Mouse (Mus musculus) embryonic facial prominence, embryonic 15.5 days (tissue): ENCODE measurements around the gene Add3. TPM values are rescaled to one million over a fixed set of nuclear protein-coding genes. Genes with fewer than 3 reads are reported as not detected.
A peak's percentile ranks its signal among the peaks of the same experiment; 100 is the strongest.

ENCODE experiments used
- ATAC-seq: fragments of 200-750 bp; cut with Nextera tagmentation; 2 replicates; pipeline ENCODE4 v1.8.0; 2017; ENCODE audit warnings: low read depth, moderate TSS enrichment; ENCODE audit not compliant: insufficient number of reproducible peaks, low FRiP score, low TSS enrichment
- H3K27ac ChIP-seq: fragments of 300-500 bp; sonication (generic); replicated peaks from 2 replicates; pipeline ENCODE4 v1.5.1; 2015; ENCODE audit warnings: mild to moderate bottlenecking, inconsistent platforms
- H3K27me3 ChIP-seq: fragments of 300-500 bp; sonication (generic); 2 replicates; pipeline ENCODE4 v1.6.1; 2015; ENCODE audit warnings: inconsistent platforms
- H3K36me3 ChIP-seq: fragments of 300-500 bp; sonication (generic); 2 replicates; pipeline ENCODE4 v1.6.1; 2015; ENCODE audit warnings: mild to moderate bottlenecking, inconsistent platforms
- H3K4me1 ChIP-seq: fragments of 300-500 bp; sonication (generic); 2 replicates; pipeline ENCODE4 v1.6.1; 2015; ENCODE audit warnings: inconsistent platforms
- H3K4me2 ChIP-seq: fragments of 300-500 bp; sonication (generic); replicated peaks from 2 replicates; pipeline ENCODE4 v1.6.1; 2015; ENCODE audit warnings: mild to moderate bottlenecking, inconsistent platforms
- H3K4me3 ChIP-seq: fragments of 300-500 bp; sonication (generic); replicated peaks from 2 replicates; pipeline ENCODE4 v1.5.1; 2015; ENCODE audit warnings: mild to moderate bottlenecking, inconsistent platforms
- H3K9ac ChIP-seq: fragments of 300-500 bp; sonication (generic); 2 replicates; pipeline ENCODE4 v1.6.1; 2015; ENCODE audit warnings: inconsistent platforms
- H3K9me3 ChIP-seq: fragments of 300-500 bp; sonication (generic); replicated peaks from 2 replicates; pipeline ENCODE4 v1.6.1; 2016; ENCODE audit warnings: inconsistent platforms
- WGBS: fragments of 180-500 bp; shearing (Covaris S2); methylation state at CpG from one replicate; pipeline ENCODE4 v1.1.7; 2015; 5-methylcytosine and 5-hydroxymethylcytosine counted together
- polyA plus RNA-seq: library from polyadenylated mRNA; unstranded; fragments of >200 nt; fragmentation: Nextera tagmentation; extraction: Ambion mirVana; gene quantifications from 2 replicates; pipeline ENCODE4 v1.2.1, GENCODE M21; 2015

Gene Add3
- polyA plus RNA-seq, 1 experiment from 2014 or later, result 79.4 TPM

DNA sequence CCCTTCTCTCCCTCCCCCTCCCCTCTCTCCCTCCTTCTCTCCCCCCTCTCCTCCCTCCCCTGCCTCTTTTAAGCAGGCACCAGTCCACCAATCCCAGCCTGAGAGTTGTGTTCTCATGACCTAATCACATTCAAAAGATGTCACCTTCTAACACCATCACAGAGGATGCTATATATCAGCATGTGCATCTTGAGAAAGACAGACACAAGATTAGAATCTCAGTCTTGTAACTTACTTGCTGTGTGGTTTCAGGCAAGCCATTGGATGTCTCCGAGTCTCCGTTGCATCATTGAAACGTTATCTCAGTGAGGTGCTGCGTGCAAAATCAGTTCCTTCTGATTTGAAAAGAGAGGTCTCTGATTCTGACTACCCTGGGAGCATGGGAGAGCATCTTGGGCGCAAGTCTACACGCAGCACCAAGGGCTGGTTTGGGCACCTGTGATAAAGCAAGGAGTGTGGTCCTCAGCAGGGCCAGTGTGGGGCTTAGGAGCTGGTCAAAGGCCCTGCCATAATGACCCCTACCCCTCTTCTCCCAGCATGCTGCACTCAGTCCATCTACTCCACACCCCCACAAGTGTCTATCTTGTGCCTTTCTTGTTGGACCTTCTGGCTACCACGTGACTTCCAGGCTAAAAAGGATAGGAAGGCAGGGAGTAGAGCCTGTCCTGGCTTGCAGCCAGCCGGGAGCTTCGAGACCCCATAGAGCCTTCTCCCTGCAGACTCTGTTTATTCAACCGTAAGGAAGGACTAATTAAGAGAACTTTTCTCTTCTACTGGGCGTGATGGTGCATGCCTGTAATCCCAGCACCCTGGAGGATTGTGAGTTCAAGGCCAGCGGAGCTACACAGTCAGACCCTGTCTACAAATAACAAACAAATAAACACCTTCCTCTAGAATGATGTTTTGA is 124.8 kb downstream of the Add3 start:
- ATAC-seq, result peak; percentile 52; the same call in 1 of the 2 replicates

DNA sequence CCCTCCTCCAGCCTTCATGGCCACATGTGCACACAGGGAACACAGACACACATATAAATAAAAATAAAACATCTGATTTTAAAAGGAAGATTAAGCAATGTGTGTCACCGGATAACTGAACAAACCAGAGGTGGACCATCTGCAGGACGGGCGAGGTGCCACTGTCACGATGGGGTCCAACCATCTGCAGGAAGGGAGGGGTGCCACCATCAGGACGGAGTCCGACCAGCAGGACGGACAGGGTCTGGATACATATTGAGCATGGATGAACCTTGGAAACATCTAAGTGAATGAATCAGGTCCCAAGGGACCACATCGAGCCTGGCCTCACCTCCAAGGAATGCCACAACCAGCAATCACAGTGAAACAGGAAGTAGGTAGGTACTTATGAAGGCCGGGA is 127.1 kb downstream of the Add3 start:
- no peaks in the 10 kb centered on the region for H3K36me3 ChIP-seq
- H3K27ac ChIP-seq, result no peak overlapping the region
- H3K9me3 ChIP-seq, result no peaks in the 10 kb centered on the region
- H3K27me3 ChIP-seq, result no peaks in the 10 kb centered on the region
- no peaks in the 10 kb centered on the region for H3K4me1 ChIP-seq
- ATAC-seq, result no peak
- no peak overlapping the region for H3K4me2 ChIP-seq
- H3K4me3 ChIP-seq, result no peak overlapping the region
- no peak overlapping the region for H3K9ac ChIP-seq
- 84% methylated on average over 9 of the region's 9 CpGs for WGBS

More for the DNA sequence above, 124.8 kb downstream of the Add3 start:
- Histone ChIP-seq H3K4me3 (no peak overlapping the region), H3K27ac (no peak overlapping the region), H3K27me3 (no peaks in the 10 kb centered on the region), H3K9me3 (no peaks in the 10 kb centered on the region), H3K4me2 (no peak overlapping the region), H3K36me3 (no peaks in the 10 kb centered on the region), H3K9ac (no peak overlapping the region), H3K4me1 (no peaks in the 10 kb centered on the region)
- WGBS, result 47% methylated on average over 12 of the region's 12 CpGs

DNA sequence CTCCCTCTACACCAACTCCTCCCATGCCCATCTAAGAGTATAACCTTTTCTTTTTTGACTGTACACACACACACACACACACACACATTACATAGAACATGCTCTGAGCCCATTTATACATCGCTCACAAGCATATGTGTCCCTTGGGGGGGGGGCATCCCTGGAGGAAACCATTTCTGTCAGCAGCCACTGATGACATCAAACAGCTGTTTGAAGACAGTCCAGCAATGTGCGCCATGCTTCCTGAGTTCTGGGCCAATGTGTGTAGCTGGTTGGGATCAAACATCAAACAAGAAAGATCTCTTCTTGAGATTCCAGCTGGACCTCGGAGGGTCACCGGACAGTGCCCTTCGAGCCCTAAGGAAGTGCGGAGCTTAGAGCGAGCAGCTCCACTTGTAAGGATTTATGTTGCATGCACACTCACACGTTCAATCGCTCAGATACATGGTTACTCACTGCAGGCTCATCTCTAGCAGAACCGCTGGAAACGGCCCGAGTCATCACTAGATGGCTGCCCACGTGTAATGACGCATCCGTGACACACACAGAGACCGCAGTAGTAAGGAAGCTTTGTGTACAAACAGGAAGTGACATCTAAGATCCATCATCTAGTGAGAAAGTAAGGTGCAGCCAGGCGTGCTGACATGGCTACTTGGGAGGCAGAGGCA is 132.9 kb downstream of the Add3 start:
- Histone ChIP-seq H3K4me2 (no peak overlapping the region), H3K27me3 (no peaks in the 10 kb centered on the region), H3K9me3 (no peaks in the 10 kb centered on the region), H3K9ac (no peak overlapping the region), H3K4me1 (no peaks in the 10 kb centered on the region), H3K4me3 (no peak overlapping the region), H3K36me3 (no peaks in the 10 kb centered on the region), H3K27ac (no peak overlapping the region)
- 83% methylated on average over 17 of the region's 17 CpGs for WGBS
- no peak for ATAC-seq

DNA sequence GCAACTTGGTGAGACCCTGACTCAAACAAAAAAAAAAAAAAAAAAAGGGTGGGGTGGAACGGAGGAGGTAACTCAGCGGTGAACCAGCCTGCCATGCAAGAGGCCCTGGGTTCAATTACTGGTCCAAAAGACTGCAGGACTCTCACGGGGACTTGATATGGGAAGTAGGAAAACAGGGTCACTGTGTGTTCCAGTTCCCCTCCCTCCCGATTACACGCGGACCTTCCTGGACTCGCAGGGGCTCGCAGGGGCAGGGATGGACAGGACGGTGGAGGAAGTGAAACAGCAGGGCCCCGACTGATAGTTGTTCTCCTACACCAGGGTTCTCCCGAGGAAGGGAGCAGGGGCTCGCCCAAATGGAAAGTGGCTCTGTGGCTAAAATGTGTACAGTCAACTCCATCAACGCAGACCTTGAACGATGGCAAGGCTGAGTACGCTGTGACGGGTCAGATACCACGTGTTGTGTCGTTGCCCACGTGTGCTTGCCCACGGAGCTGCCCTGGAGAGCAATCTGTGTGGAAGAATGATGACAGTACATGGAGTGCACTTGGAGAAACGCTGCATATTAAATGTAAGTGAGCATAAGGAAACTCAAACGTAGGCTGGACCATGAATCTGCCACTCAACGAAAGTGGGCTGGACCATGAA is 133.7 kb downstream of the Add3 start:
- WGBS, result 78% methylated on average over 23 of the region's 23 CpGs
- no peaks in the 10 kb centered on the region for H3K36me3 ChIP-seq
- no peak overlapping the region for H3K4me3 ChIP-seq
- no peak overlapping the region for H3K27ac ChIP-seq
- peaks cover under 1% of the 10 kb centered on the region; the same call in 1 of the 2 replicates for H3K4me1 ChIP-seq
- H3K27me3 ChIP-seq, result no peaks in the 10 kb centered on the region
- no peak overlapping the region for H3K9ac ChIP-seq
- no peaks in the 10 kb centered on the region for H3K9me3 ChIP-seq
- no peak for ATAC-seq
- H3K4me2 ChIP-seq, result no peak overlapping the region

DNA sequence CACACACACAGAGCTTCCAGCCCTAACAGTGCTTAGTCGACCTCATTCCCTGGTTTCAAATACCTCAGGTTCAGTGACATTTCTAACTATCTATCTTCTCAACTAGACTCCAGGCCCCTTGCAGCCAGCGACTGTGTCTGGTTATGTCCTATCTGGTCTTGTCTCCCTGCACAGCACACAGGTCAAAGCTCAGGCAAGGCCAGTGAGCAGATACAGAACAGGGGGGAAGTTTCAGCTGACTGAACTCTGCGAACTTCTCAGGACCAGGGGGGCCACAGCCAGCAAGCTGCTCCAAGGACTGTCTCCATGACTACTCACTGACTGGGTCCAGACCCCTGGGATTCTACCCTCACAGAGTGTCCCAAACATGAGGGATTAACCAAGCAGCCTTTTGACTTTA is 135.0 kb downstream of the Add3 start:
- no peak overlapping the region for H3K9ac ChIP-seq
- H3K9me3 ChIP-seq, result no peaks in the 10 kb centered on the region
- no peak for ATAC-seq
- H3K4me3 ChIP-seq, result no peak overlapping the region
- H3K4me2 ChIP-seq, result no peak overlapping the region
- peaks cover 3% of the 10 kb centered on the region; the same call in 1 of the 2 replicates for H3K4me1 ChIP-seq
- no peaks in the 10 kb centered on the region for H3K36me3 ChIP-seq
- 51% methylated on average over 3 of the region's 3 CpGs for WGBS
- H3K27me3 ChIP-seq, result no peaks in the 10 kb centered on the region
- H3K27ac ChIP-seq, result no peak overlapping the region

DNA sequence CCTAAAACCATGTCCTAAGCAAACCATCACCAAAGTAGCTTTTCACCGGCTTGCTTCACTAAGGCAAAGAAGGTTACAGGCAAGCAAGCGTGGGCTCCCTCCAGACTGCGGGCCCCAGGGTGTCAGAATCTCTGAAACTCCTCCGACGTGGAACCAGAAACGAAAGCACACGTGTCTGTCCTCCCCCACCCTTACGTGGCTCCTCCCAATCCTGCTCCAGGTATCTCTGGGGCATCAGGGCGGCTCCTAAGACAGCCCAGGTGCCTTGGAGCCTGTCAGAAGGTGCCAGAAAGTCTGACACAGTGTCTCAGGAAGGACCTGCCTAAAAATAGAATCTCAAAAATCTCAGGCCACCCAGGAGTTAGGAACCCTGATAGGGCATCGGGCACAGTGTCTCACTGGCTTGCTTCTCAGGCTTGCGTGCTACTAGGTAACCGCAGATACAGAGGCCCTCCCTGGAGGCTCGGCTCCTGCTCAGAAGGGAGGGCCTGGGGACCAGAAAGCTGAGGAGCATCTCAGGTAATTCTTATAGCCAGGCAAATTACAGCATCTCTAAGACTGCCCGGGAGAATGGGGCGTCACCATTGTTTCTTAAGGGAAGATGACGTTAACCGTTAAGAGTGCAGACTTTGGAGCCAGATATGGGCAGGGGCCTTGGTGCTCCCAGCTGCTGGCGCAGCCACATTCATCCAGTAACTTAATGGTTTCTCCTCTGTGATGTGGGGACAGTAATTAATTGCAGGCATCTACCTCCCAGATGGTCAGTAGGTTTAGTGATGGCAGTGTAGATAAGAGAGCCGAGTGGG is 136.9 kb downstream of the Add3 start:
- no peaks in the 10 kb centered on the region for H3K9me3 ChIP-seq
- peak overlapping the region; percentile 14; the same call in 1 of the 2 replicates for H3K27ac ChIP-seq
- H3K9ac ChIP-seq, result no peak overlapping the region
- H3K27me3 ChIP-seq, result no peaks in the 10 kb centered on the region
- whole genome bisulfite sequencing, result 53% methylated on average over 19 of the region's 19 CpGs
- no peak overlapping the region for H3K4me2 ChIP-seq
- peaks cover 7% of the 10 kb centered on the region; the same call in 1 of the 2 replicates for H3K4me1 ChIP-seq
- ATAC-seq, result peak; percentile 72; the same call in 1 of the 2 replicates
- no peak overlapping the region for H3K4me3 ChIP-seq
- H3K36me3 ChIP-seq, result no peaks in the 10 kb centered on the region

DNA sequence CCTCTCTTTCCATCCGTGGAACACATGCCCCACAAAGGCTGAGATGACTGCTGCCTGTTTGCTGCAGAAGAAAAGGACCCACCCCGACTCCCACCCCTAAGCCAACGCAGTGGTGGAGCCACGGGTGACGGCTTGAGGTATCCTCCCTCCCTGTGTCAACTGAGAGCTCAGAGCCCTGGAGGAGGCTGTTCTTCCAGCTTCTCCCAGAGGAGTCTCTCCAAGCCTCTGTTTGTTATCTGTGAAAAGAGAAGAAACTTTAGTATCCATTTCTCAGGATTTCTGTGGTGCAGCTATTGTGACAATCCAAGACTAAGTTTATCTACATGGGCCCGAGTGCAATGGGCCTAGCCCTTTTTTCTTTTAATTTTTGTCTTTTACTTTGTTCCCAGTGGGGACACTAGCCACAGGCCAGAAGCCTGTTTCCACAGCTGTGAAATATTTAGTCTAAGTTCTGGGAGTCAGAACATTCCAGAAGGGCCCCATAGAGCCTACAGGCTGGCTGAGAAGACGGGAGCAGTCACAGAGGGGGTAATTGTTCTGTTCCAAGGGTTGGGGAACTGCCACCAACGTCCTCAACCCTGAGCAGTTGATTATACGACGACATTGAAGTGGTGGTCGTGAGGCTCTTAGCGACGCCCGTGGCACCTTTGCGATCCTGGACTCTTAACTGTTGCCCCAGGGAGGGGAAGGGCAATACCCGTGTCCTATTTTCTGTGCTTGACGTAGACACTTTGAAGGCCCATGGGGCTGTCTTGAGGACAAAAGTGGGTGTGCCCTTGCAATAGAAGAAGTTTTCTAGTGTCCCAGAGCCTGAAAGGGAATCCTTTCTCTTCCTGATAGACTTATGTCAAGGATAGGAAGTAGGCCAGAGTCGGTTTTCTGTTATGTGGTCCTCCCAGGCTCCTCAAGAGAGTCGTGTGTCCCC is 138.5 kb downstream of the Add3 start:
- Histone ChIP-seq H3K4me1 (peaks cover 7% of the 10 kb centered on the region; the same call in 1 of the 2 replicates), H3K4me2 (no peak overlapping the region), H3K9me3 (no peaks in the 10 kb centered on the region), H3K4me3 (no peak overlapping the region), H3K27me3 (no peaks in the 10 kb centered on the region), H3K36me3 (no peaks in the 10 kb centered on the region), H3K27ac (no peak overlapping the region), H3K9ac (no peak overlapping the region)
- ATAC-seq, result no peak
- WGBS, result 53% methylated on average over 19 of the region's 19 CpGs

DNA sequence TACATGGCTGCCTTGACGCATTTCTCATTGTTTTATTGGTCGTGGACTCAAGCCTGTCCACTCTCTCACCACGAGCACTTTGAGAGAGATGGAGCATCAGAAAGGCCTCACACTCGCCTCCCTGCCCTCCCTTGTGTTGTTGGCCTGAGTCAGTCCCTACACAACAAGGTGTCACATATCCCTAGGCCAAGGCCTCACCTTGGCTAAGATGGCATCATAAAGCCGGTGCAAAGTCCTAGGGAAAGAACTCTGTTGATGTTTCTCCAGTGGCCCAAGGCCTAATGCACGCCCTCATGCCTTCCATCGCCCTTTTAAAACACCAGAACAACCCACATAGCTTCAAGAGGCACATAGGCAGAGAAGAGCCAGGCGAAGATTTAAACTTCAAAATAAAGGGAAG is 140.0 kb downstream of the Add3 start:
- Histone ChIP-seq H3K27me3 (no peaks in the 10 kb centered on the region), H3K9ac (no peak overlapping the region), H3K4me1 (peaks cover 7% of the 10 kb centered on the region; the same call in 1 of the 2 replicates), H3K9me3 (no peaks in the 10 kb centered on the region), H3K4me2 (no peak overlapping the region), H3K4me3 (no peak overlapping the region), H3K36me3 (no peaks in the 10 kb centered on the region), H3K27ac (no peak overlapping the region)
- WGBS, result 89% methylated on average over 8 of the region's 8 CpGs
- ATAC-seq, result no peak

DNA sequence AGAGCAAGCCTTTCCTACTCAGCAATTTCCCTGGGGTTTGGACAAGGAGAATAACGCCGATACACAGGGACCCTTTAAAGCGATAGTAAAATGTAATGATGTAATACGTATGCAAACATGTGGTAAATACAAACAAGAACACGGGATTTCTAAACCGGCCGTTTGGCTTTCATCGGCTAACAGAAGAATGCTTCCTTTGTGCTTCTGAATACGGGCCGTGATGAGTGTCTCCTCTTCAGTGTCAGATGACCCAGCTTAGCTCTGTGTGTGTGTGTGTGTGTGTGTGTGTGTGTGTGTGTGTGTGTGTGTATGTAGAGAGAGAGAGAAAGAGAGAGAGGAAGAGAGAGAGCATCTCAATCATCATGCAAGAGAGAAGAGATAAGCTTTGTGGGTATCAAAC is 142.3 kb downstream of the Add3 start:
- WGBS, result 52% methylated on average over 10 of the region's 10 CpGs

DNA sequence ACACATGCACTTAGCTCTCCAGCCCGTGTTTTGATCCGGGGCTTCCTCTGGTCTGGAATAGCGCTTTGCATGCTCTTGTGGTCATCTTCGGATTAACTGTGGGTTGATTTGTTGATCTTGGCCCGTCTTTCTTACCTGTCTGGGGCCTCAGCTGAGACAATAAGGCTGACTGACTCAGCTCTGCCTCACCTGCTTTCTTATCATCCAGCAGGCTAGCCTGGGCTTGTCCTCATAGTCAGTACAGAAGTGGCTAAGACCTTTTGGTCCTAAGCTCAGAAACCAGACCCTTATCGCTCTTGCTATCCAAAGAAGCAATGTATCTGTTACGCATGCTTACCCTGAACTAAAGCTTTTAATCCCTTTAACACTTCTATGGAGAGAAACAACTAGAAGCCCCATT is 143.5 kb downstream of the Add3 start:
- Histone ChIP-seq H3K9me3 (no peaks in the 10 kb centered on the region), H3K36me3 (no peaks in the 10 kb centered on the region), H3K4me3 (no peak overlapping the region), H3K9ac (no peak overlapping the region), H3K27me3 (no peaks in the 10 kb centered on the region), H3K4me1 (peaks cover 7% of the 10 kb centered on the region; the same call in 1 of the 2 replicates), H3K27ac (no peak overlapping the region), H3K4me2 (no peak overlapping the region)
- no peak for ATAC-seq
- WGBS, result 85% methylated on average over 7 of the region's 7 CpGs

More for the DNA sequence above, 142.3 kb downstream of the Add3 start:
- H3K36me3 ChIP-seq, result no peaks in the 10 kb centered on the region
- H3K27me3 ChIP-seq, result no peaks in the 10 kb centered on the region
- H3K9ac ChIP-seq, result no peak overlapping the region
- H3K9me3 ChIP-seq, result no peaks in the 10 kb centered on the region
- H3K4me2 ChIP-seq, result no peak overlapping the region
- no peak for ATAC-seq
- H3K4me1 ChIP-seq, result peaks cover 7% of the 10 kb centered on the region; the same call in 1 of the 2 replicates
- no peak overlapping the region for H3K27ac ChIP-seq
- no peak overlapping the region for H3K4me3 ChIP-seq
